Mouse (Mus musculus): ENCODE measurements at regions not wholly inside any gene's neighbourhood (a gene's known extent, or its start where the extent isn't known, plus 50 kb on each side); places are given as distances from the start of the nearest gene placed in this dataset.

DNA sequence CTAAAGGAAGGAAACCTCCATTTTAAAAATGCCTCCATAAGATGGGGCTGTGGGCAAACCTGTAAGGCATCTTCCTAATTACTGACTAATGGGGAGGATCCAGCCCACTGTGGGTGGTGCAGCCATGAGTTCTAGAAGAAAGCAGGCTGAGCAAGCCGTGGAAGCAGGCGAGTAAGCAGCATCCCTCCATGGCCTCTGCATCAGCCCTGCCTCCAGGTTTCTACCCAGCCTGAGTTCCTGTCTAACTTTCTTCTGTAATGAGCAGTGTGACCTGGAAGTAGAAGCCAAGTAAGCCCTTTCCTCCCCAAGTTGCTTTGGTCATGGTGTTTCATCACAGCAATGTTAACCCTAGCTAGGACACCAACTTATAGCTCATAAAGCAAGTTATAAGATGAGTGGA lies 66.5 kb upstream of the Twist2 start:
- DNase-seq (ENCODE audit: low spot score in 2 of 2) = no peak

DNA sequence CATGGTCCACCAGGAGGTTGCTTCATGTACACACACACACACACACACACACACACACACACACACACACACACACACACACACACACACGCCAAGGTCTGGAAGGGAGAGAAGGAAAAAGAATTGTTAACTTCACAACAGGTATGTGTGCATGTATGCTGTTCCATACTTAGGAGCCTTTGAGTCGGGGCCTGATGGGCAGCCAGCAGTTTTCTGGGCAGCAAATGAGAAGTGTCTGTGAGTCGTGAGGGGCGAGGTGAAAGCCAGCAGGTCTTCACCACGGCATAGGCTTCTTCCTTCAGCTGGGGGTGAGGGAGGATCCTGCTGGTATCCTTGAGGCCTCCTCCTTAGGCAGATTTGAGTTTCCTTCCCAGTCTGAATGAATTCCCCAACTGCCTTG lies 65.8 kb upstream of the Twist2 start:
- DNase-seq (ENCODE audit: low spot score in 2 of 2) = no peak

DNA sequence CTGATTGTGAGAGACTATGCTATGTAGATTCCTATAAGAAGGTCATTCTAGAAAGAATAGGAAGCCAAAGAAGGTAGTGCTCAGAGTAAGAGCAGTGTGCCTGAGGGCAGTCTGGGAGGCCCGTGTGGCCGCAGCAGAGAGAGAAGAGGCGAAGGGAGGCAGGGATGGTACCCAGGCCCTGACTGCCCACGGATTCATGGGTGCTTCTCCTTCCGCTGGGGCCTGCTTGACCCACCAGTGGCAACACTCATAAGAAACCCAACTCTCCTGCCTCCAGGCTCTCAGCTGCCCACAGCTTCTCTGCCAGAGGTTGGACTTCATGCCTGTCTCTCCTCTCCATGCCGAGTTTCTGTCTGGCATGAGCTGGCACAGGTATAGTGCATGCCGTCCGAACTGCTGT lies 60.6 kb upstream of the Twist2 start:
- DNase-seq (ENCODE audit: low spot score in 2 of 2) = no peak

DNA sequence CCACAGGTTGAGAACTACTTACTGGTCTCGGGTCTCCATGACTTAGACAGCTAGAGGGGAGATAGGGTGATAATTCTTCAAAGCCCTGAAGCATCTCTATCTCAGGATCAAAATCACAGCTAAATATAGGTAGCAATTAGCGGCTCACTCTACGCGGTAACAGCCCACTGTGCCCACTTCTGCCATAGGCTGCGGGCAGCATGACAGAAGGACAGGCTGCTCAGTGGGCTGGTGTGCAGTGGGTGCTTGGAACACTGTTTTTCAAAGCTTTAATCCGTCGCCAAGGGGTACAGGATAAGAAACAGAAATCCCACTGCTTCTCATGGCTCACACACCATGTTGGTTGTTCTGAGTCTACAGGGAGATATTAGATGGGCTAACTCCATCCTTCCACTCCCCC lies 59.2 kb upstream of the Twist2 start:
- peak in 1 of 2 experiments; percentile 20 for DNase-seq (ENCODE audit: low spot score in 2 of 2)

DNA sequence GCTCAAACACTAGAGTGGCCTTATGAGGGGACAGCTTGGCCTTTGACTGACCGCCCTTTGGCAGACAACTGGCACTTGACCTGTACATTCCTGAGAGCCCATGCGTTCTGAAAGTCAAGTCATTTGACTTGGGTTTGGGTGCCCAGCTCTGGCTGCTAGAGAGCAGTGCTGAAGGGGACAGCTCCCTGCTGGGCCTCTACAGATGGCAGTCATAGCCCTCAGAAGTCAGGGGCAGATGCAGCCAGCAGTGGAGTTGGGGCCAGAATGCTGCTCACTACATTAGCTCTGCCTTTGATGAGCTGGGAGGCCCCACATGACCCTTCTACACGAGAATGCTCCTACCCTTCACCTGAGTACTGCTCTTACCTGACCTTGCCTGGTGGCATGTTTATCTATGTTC lies 58.3 kb upstream of the Twist2 start:
- no peak for DNase-seq (ENCODE audit: low spot score in 2 of 2)

DNA sequence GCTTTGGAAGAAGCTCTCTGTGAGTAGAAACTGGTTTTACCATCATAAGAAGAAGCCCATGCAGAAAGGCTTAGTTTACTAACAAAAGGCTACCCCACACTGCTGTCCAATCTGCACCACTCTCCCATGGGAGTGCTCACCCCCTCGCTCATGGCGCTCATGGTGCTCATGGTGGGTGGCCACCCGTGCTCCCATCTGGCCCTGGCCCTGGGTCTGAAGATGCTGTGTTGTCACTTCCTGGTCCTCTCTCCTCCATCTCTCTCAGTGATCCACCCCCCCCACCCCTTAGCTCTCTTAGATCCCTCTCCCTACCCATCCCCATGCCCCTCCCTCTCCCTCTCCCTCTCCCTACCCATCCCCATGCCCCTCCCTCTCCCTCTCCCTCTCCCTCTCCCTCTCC lies 57.2 kb upstream of the Twist2 start:
- DNase-seq (ENCODE audit: low spot score in 2 of 2) = no peak

DNA sequence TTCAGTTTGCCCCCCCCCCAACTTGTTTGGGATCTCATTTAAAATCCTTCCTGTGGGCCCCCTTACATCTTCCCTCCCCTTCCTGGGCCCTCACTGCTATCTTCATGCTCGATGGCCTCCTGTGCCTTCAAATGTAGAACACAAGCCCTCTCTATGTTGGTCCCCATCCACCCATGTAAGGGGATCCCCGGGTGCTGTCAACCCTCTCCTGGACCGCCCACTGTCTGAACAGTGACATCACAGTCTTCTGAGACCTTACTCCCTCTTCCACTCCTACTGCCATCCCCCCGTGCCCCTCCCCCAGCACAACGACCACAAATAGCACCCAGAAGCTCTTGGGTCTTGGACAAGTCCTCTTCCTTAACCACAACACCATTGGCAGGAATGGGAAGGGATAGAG lies 56.6 kb upstream of the Twist2 start:
- no peak for DNase-seq (ENCODE audit: low spot score in 2 of 2)

DNA sequence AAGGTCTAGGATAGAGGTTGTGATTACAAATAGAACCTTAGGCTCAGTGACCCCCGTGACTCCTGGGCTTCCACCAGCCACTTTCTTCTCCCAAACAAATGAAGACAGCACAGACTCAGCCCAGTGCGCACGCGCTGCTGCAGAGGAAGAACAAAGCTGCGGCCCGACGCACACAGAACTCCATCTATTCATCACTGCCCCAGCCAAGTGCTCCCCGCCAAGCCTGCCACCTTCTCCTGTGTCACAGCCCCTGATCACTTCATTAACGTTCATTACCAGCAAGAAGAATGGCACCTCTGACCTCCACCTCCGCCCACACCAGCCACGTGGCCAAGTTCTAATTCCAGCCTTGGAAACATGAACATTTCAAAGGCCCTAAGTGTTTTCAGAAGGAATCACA lies 53.7 kb upstream of the Twist2 start:
- DNase-seq (ENCODE audit: low spot score in 2 of 2) = no peak

Data from right cerebral cortex, adult 2 months (tissue).